Mouse (Mus musculus): ENCODE measurements around the gene Oprd1. TPM values are rescaled to one million over a fixed set of nuclear protein-coding genes. Genes with fewer than 3 reads are reported as not detected.

The Oprd1 gene
- polyA plus RNA-seq, 1 experiment from 2014 or later: not detected

DNA sequence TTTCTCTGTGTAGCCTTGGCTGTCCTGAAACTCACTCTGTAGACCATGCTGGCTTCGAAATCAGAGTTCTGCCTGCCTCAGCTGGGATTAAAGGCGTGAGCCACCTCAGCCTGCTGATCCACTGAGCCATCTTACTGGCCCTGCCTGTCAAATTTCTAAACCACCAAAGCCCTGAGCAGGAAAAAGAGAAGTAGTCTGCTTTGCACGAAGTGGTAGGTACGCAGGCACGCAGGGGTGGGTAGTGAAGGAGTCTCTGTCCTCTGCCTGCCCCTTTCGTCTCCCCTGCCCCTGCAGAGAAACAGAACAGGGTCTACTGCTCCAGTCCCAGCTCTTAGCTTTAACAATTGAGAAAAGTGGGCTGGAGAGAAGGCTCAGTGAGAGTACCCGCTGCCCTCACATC is 59.2 kb downstream of the Oprd1 start:
- H3K4me3 ChIP-seq (ENCODE audit: low read depth, low read length): no peak overlapping the region
- no peaks in the 10 kb centered on the region for H3K36me3 ChIP-seq (replicated peaks; ENCODE audit: insufficient read depth, low read length)
- H3K4me1 ChIP-seq (ENCODE audit: insufficient read depth): no peaks in the 10 kb centered on the region
- WGBS (ENCODE audit: insufficient replicate concordance): 50% methylated on average over 7 of the region's 7 CpGs
- no peaks in the 10 kb centered on the region for H3K9me3 ChIP-seq (ENCODE audit: low read length)
- H3K27ac ChIP-seq (ENCODE audit: low read depth): no peak overlapping the region
- TF ChIP-seq EP300 (IDR thresholded peaks at IDR 0.05; ENCODE audit: low read depth): no peak
- TF ChIP-seq CTCF (IDR thresholded peaks at IDR 0.05; ENCODE audit: low read depth): no peak
- no peak overlapping the region for H3K4me2 ChIP-seq (ENCODE audit: low read depth, low read length)
- no peak overlapping the region for H3K9ac ChIP-seq (replicated peaks)
- H3K27me3 ChIP-seq (ENCODE audit: insufficient read depth, low read length): no peaks in the 10 kb centered on the region
- ATAC-seq (no peak), DNase-seq (no peak)

GRCm38 (mm10) chr4:132080492-132080983 is 63.7 kb downstream of the Oprd1 start:
- 70% methylated on average over 4 of the region's 4 CpGs for WGBS (ENCODE audit: insufficient replicate concordance)
- H3K9ac ChIP-seq (replicated peaks): no peak overlapping the region

GRCm38 (mm10) chr4:132079555-132080275 is 64.6 kb downstream of the Oprd1 start:
- Histone ChIP-seq H3K9me3 (ENCODE audit: low read length) (no peaks in the 10 kb centered on the region), H3K4me3 (ENCODE audit: low read depth, low read length) (no peak overlapping the region), H3K4me1 (ENCODE audit: insufficient read depth) (peaks cover 40% of the 10 kb centered on the region), H3K4me2 (ENCODE audit: low read depth, low read length) (peak overlapping the region; percentile 85), H3K9ac (replicated peaks) (no peak overlapping the region), H3K27me3 (ENCODE audit: insufficient read depth, low read length) (no peaks in the 10 kb centered on the region), H3K36me3 (replicated peaks; ENCODE audit: insufficient read depth, low read length) (no peaks in the 10 kb centered on the region), H3K27ac (ENCODE audit: low read depth) (0 out of 2 replicates have a peak overlapping the region, but pooled peaks have one; percentile 100)
- 13% methylated on average over 19 of the region's 19 CpGs for WGBS (ENCODE audit: insufficient replicate concordance)
- ATAC-seq (no peak), DNase-seq (peak; percentile 85)
- peak; percentile 96 for TF ChIP-seq CTCF (IDR thresholded peaks at IDR 0.05; ENCODE audit: low read depth)
- no peak; the same call in 1 of the 2 replicates for TF ChIP-seq EP300 (IDR thresholded peaks at IDR 0.05; ENCODE audit: low read depth)

More at GRCm38 (mm10) chr4:132080492-132080983, 63.7 kb downstream of the Oprd1 start:
- Histone ChIP-seq H3K4me1 (ENCODE audit: insufficient read depth) (peaks cover 38% of the 10 kb centered on the region), H3K36me3 (replicated peaks; ENCODE audit: insufficient read depth, low read length) (no peaks in the 10 kb centered on the region), H3K27ac (ENCODE audit: low read depth) (no peak overlapping the region), H3K9me3 (ENCODE audit: low read length) (no peaks in the 10 kb centered on the region), H3K27me3 (ENCODE audit: insufficient read depth, low read length) (no peaks in the 10 kb centered on the region), H3K4me3 (ENCODE audit: low read depth, low read length) (no peak overlapping the region), H3K4me2 (ENCODE audit: low read depth, low read length) (no peak overlapping the region)
- DNase-seq (no peak), ATAC-seq (no peak)
- TF ChIP-seq CTCF (IDR thresholded peaks at IDR 0.05; ENCODE audit: low read depth): no peak
- TF ChIP-seq EP300 (IDR thresholded peaks at IDR 0.05; ENCODE audit: low read depth): no peak

GRCm38 (mm10) chr4:132078296-132078714 is 66.0 kb downstream of the Oprd1 start:
- H3K4me1 ChIP-seq (ENCODE audit: insufficient read depth): peaks cover 42% of the 10 kb centered on the region
- H3K4me3 ChIP-seq (ENCODE audit: low read depth, low read length): peak overlapping the region; percentile 3; the same call in 1 of the 2 replicates
- DNase-seq: peak; percentile 72
- WGBS (ENCODE audit: insufficient replicate concordance): 8% methylated on average over 7 of the region's 7 CpGs
- H3K27me3 ChIP-seq (ENCODE audit: insufficient read depth, low read length): no peaks in the 10 kb centered on the region
- TF ChIP-seq EP300 (IDR thresholded peaks at IDR 0.05; ENCODE audit: low read depth): peak; percentile 55
- no peak for TF ChIP-seq CTCF (IDR thresholded peaks at IDR 0.05; ENCODE audit: low read depth)
- no peaks in the 10 kb centered on the region for H3K36me3 ChIP-seq (replicated peaks; ENCODE audit: insufficient read depth, low read length)
- H3K27ac ChIP-seq (ENCODE audit: low read depth): peak overlapping the region; percentile 100
- peak; percentile 6; the same call in 1 of the 2 replicates for ATAC-seq
- peak overlapping the region; percentile 79 for H3K9ac ChIP-seq (replicated peaks)
- peak overlapping the region; percentile 85 for H3K4me2 ChIP-seq (ENCODE audit: low read depth, low read length)
- no peaks in the 10 kb centered on the region for H3K9me3 ChIP-seq (ENCODE audit: low read length)

GRCm38 (mm10) chr4:132077445-132077844 is 66.8 kb downstream of the Oprd1 start:
- H3K4me1 ChIP-seq (ENCODE audit: insufficient read depth): peaks cover 50% of the 10 kb centered on the region
- peak; percentile 43 for ATAC-seq

More at GRCm38 (mm10) chr4:132077445-132077844, 66.8 kb downstream of the Oprd1 start:
- H3K9ac ChIP-seq (replicated peaks): peak overlapping the region; percentile 79
- peak overlapping the region; percentile 85 for H3K4me2 ChIP-seq (ENCODE audit: low read depth, low read length)
- H3K36me3 ChIP-seq (replicated peaks; ENCODE audit: insufficient read depth, low read length): 0 out of 2 replicates have a peak, but pooled peaks cover 2% of the 10 kb centered on the region
- H3K27me3 ChIP-seq (ENCODE audit: insufficient read depth, low read length): no peaks in the 10 kb centered on the region
- peak overlapping the region; percentile 43; the same call in 1 of the 2 replicates for H3K4me3 ChIP-seq (ENCODE audit: low read depth, low read length)
- peak; percentile 86 for DNase-seq
- no peaks in the 10 kb centered on the region for H3K9me3 ChIP-seq (ENCODE audit: low read length)
- no peak for TF ChIP-seq CTCF (IDR thresholded peaks at IDR 0.05; ENCODE audit: low read depth)
- peak; percentile 97 for TF ChIP-seq EP300 (IDR thresholded peaks at IDR 0.05; ENCODE audit: low read depth)
- peak overlapping the region; percentile 100 for H3K27ac ChIP-seq (ENCODE audit: low read depth)
- 21% methylated on average over 7 of the region's 7 CpGs for WGBS (ENCODE audit: insufficient replicate concordance)
